Mouse (Mus musculus): ENCODE measurements around the gene Sigmar1.
"Not testable (repeated sequence)": the region's sequence is repeated elsewhere in the genome, so short reads cannot be mapped to it uniquely, and the experiment has no call there.

DNA sequence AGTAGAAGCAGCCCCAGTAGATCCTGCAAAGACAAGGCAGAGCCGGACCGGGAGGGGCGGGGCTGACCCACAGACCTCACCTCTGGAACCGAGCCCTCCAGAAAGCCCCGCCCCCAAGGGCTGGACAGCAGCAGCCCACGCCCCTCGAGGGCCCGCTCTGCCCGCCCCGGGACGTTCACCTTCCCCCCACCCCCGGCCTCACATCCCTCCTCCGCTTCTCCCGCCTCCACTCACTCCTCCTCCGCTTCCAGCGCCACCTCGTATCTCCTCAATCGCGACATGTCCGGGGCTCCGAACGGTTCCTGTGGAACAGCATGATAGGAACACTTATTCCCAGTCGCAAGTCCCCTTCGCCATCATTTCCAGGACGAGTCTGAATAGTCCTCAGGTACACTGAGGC lies 17.5 kb upstream of the Sigmar1 start:
- TF ChIP-seq POLR2A (IDR thresholded peaks at IDR 0.05; ENCODE audit: low read depth, low read length); PAX5 (IDR thresholded peaks at IDR 0.05; ENCODE audit: low read length); MAFK (IDR thresholded peaks at IDR 0.05; ENCODE audit: insufficient replicate concordance, low read length); ZKSCAN1 (IDR thresholded peaks at IDR 0.05; ENCODE audit: borderline replicate concordance, low read depth, low read length); TBP (conservative IDR thresholded peaks at IDR 0.05; ENCODE audit: low read depth, low read length); ZC3H11A (IDR thresholded peaks at IDR 0.05; ENCODE audit: low read depth, low read length); USF2 (conservative IDR thresholded peaks at IDR 0.05; ENCODE audit: low read depth, low read length); CTCF (conservative IDR thresholded peaks at IDR 0.05 in 1 of 2, IDR thresholded peaks at IDR 0.05 in 1 of 2; ENCODE audit: low read depth in 2 of 2, low read length in 2 of 2); CHD2 (IDR thresholded peaks at IDR 0.05; ENCODE audit: low read length); ZNF384 (IDR thresholded peaks at IDR 0.05; ENCODE audit: low read depth, low read length): not testable (repeated sequence)

Data from CH12.LX (cell line).